Mouse (Mus musculus) lung, adult 2 months (tissue): ENCODE measurements at regions not wholly inside any gene's neighbourhood (a gene's known extent, or its start where the extent isn't known, plus 50 kb on each side); places are given as distances from the start of the nearest gene placed in this dataset.

Source experiments
- DNase-seq: peaks from one replicate; pipeline ENCODE4 v3.0.0; 2022
- H3K4me1 ChIP-seq: fragments of 200-500 bp; 2 replicates; pipeline ENCODE4 v1.6.1; 2011; ENCODE audit warnings: low read length; ENCODE audit not compliant: control insufficient read depth, insufficient read depth
- H3K4me3 ChIP-seq: fragments of 200-500 bp; replicated peaks from 2 replicates; pipeline ENCODE3; 2011; ENCODE audit warnings: low read depth, mild to moderate bottlenecking, control low read depth, low read length; ENCODE audit errors: extremely low read depth
- CTCF ChIP-seq: fragments of 200-500 bp; IDR thresholded peaks from 2 replicates; pipeline ENCODE4 v1.5.1; 2011; ENCODE audit warnings: mild to moderate bottlenecking, low read length, control low read depth; ENCODE audit not compliant: insufficient read depth
- POLR2A ChIP-seq: fragments of 200-500 bp; IDR thresholded peaks from 2 replicates; pipeline ENCODE4 v1.6.1; 2011; ENCODE audit warnings: low read depth, mild to moderate bottlenecking, control low read depth, low read length, borderline replicate concordance; ENCODE audit errors: extremely low read depth
- WGBS: fragments of 180-500 bp; shearing (Covaris S2); methylation state at CpG from one replicate; pipeline ENCODE4 v1.1.7; 2018; 5-methylcytosine and 5-hydroxymethylcytosine counted together

- DNase-seq: no peak
- H3K4me3 ChIP-seq: no peak overlapping the region
- TF ChIP-seq CTCF (no peak), POLR2A (no peak)
- 87% methylated on average over 8 of the region's 8 CpGs for WGBS
- H3K4me1 ChIP-seq: no peaks in the 10 kb centered on the region
Observed at GRCm38 (mm10) chr4:150800774-150801173, 52.9 kb upstream of the Errfi1 start.

DNA sequence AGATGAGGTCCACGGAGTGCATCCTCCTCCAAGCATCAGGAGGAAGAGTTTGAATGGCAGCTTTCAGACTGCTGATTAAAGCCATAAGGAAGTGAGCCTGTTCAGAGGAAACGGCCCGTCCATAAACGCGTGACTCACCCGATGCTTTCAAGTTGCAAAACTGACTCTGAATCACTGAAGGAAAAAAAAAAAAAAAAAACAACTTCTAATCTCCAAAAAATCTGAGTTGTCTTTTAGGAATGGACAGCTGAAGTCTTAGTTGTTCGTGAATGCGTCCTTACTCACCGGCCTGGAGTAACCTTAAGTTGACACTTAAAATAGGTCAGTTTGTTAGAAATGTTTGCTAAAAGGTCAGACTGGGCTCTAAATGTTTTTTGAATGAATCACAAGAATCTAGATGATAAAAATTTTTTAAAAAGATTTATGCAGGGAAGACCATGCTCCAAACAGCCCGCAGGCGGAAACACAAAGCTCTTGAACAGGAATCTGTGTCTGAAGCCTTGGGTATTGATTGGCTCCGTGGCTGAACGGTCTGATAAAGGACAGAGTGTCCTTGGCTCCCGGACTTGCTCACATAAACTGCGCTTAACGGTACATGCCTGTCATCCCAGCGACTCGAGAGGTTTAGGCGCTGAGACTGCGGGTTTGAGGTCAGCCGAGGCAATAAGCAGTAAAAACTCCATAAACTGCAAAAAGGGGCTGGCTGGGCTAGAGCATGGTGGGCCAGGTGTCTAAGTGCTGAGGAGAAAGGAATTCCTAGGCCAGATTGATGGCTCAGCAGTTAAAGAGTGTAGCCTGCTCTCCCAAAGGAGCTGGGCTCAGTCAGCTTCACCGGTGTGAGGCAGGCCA, 53.9 kb upstream of the Errfi1 start:
- 25% methylated on average over 22 of the region's 22 CpGs for WGBS
- H3K4me3 ChIP-seq: no peak overlapping the region

GRCm38 (mm10) chr4:150798783-150799530, 54.8 kb upstream of the Errfi1 start:
- no peak for DNase-seq
- TF ChIP-seq CTCF (no peak), POLR2A (no peak)
- Histone ChIP-seq H3K4me1 (no peaks in the 10 kb centered on the region), H3K4me3 (no peak overlapping the region)
- 18% methylated on average over 13 of the region's 13 CpGs for WGBS

More for the DNA sequence above, 53.9 kb upstream of the Errfi1 start:
- no peak for DNase-seq
- TF ChIP-seq POLR2A (no peak), CTCF (no peak)
- H3K4me1 ChIP-seq: no peaks in the 10 kb centered on the region

- DNase-seq: no peak
- no peak for TF ChIP-seq POLR2A
- TF ChIP-seq CTCF: no peak
- Histone ChIP-seq H3K4me1 (no peaks in the 10 kb centered on the region), H3K4me3 (no peak overlapping the region)
- 71% methylated on average over 8 of the region's 8 CpGs for WGBS
Observed at GRCm38 (mm10) chr4:150798281-150798680, 55.4 kb upstream of the Errfi1 start.

GRCm38 (mm10) chr4:150797057-150797456, 56.7 kb upstream of the Errfi1 start:
- WGBS: 97% methylated on average over 3 of the region's 3 CpGs
- no peak for DNase-seq
- H3K4me3 ChIP-seq: no peak overlapping the region
- no peaks in the 10 kb centered on the region for H3K4me1 ChIP-seq
- TF ChIP-seq POLR2A (no peak), CTCF (no peak)

DNA sequence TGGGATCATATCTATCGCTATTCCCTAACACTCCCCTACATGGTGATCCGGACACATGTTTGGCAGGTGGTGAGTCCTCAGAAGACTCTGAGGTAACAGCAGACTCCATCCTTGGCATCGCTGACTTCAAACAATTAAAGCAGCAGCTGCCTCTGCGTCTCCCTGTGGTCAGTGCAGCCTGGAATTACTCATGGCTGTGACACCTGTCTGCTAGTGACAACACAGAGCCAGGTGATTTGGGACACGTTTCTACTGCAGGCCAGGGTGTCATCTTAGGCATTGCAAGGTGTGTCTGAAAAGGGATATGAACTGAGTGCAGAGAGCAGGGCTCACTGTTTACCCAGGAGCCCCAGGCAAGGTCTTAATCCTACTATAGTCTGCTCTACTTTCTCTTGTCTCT, 58.8 kb upstream of the Errfi1 start:
- WGBS: 61% methylated on average over 5 of the region's 5 CpGs
- Histone ChIP-seq H3K4me3 (no peak overlapping the region), H3K4me1 (no peaks in the 10 kb centered on the region)
- no peak for DNase-seq
- no peak for TF ChIP-seq POLR2A
- TF ChIP-seq CTCF: no peak

DNA sequence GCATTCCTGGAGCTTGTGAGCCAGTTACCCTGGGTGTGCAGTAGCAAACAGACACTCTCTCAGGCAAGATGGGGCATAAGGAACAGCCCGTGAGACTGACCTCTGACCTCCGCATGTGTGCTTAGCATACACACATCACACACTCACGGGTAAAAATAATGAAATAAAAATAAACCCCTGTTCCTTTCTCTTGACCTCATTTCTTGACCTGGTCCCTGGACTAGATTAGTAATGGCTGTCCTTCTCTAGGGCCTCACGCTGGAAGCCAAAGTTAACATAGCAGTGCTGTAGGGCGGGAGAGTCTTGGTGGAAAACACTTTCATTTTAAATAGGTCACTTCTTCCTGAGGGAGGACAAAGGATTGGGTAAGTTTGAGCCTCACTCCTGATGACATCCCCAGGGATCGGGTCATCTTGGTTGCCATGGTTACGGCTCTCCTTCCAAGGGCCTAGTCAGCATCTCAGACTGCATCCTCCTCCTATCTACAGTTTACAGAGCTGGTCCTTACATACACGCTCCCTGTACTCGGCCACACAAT, 59.4 kb upstream of the Errfi1 start:
- TF ChIP-seq CTCF: no peak
- TF ChIP-seq POLR2A: no peak
- no peaks in the 10 kb centered on the region; the same call in 1 of the 2 replicates for H3K4me1 ChIP-seq
- no peak overlapping the region for H3K4me3 ChIP-seq
- DNase-seq: no peak
- WGBS: 68% methylated on average over 9 of the region's 9 CpGs

GRCm38 (mm10) chr4:150793146-150793545, 60.6 kb upstream of the Errfi1 start:
- no peak overlapping the region for H3K4me3 ChIP-seq
- no peaks in the 10 kb centered on the region; the same call in 1 of the 2 replicates for H3K4me1 ChIP-seq
- DNase-seq: no peak
- WGBS: 88% methylated on average over 12 of the region's 12 CpGs
- TF ChIP-seq CTCF (no peak), POLR2A (no peak)

- TF ChIP-seq POLR2A (no peak), CTCF (no peak)
- no peak overlapping the region for H3K4me3 ChIP-seq
- 37% methylated on average over 7 of the region's 7 CpGs for WGBS
- DNase-seq: no peak
- peaks cover 10% of the 10 kb centered on the region for H3K4me1 ChIP-seq
Observed at GRCm38 (mm10) chr4:150789166-150789565, 64.6 kb upstream of the Errfi1 start.
